11 mouse cellular contexts compared by ENCODE assay signal in the genomic region with DNA sequence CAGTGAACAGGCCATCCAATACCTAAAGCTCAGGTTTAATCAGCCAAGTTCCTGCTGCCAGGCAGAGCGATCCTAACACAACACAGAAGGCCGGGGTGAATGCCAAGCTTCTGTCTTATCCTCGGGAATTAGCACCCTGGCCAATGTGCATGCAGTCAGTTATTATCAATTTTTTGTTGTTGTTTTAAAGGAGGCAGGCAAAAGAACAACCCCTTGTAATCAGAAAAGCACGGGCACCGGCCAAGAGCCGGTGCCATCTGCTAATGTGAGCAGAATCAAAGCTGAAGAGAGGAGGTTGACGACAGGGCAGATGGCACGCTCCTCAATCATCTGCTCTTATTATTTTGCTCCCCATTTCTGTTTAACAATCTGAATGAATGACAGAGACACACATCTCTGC.
DNase-seq lines count a peak whose midpoint lies in the region; ATAC-seq and TF ChIP-seq lines count a peak whose summit lies in the region.
"Had no signal": no experiment of that assay in that cellular context is flagged by ENCODE, and none has a peak within 500 bp of the region (broad histone marks: within the 10 kb centered on the region; RNA-seq: fewer than 3 reads in every experiment).

No protein-coding gene starts in this region.

- H3K4me2 ChIP-seq in midbrain, embryonic 14.5 days (ENCODE audit: low read length) = no peak overlapping the region
- H3K4me2 ChIP-seq in midbrain, embryonic 16.5 days (ENCODE audit: low read length) = no peak overlapping the region
- 0 out of 2 replicates have a peak overlapping the region, but pooled peaks have one; percentile 10 for H3K4me2 ChIP-seq in forebrain, embryonic 14.5 days (ENCODE audit: low read length)
- H3K4me2 ChIP-seq in hindbrain, embryonic 16.5 days (ENCODE audit: low read length) = no peak overlapping the region
- H3K4me2 ChIP-seq in kidney, embryonic 14.5 days (replicated peaks; ENCODE audit: low read depth, low read length) = no peak overlapping the region
- H3K4me2 ChIP-seq: lung, embryonic 14.5 days had no signal

- no peak overlapping the region for H3K4me3 ChIP-seq in midbrain, embryonic 14.5 days (replicated peaks; ENCODE audit: low read depth, low read length)
- no peak overlapping the region for H3K4me3 ChIP-seq in midbrain, embryonic 16.5 days (ENCODE audit: low read depth, low read length)
- H3K4me3 ChIP-seq in forebrain, embryonic 14.5 days (ENCODE audit: low read depth, low read length) = no peak overlapping the region
- no peak overlapping the region for H3K4me3 ChIP-seq in hindbrain, embryonic 16.5 days (ENCODE audit: low read length)
- no peak overlapping the region for H3K4me3 ChIP-seq in lung, adult 2 months (replicated peaks; ENCODE audit: extremely low read depth, low read depth, low read length)
- H3K4me3 ChIP-seq in kidney, embryonic 14.5 days (ENCODE audit: low read length) = no peak overlapping the region

- no peak for TF ChIP-seq CTCF in lung, adult 2 months (IDR thresholded peaks at IDR 0.05; ENCODE audit: insufficient read depth, low read length)

- H3K9ac ChIP-seq in midbrain, embryonic 14.5 days (replicated peaks; ENCODE audit: low read length) = no peak overlapping the region; the same call in 1 of the 2 replicates
- H3K9ac ChIP-seq in midbrain, embryonic 16.5 days (ENCODE audit: low read depth, low read length) = no peak overlapping the region
- H3K9ac ChIP-seq in forebrain, embryonic 14.5 days (ENCODE audit: low read length) = no peak overlapping the region
- no peak overlapping the region for H3K9ac ChIP-seq in hindbrain, embryonic 16.5 days (ENCODE audit: low read depth, low read length)
- H3K9ac ChIP-seq in kidney, embryonic 14.5 days (ENCODE audit: low read depth, low read length) = no peak overlapping the region
- H3K9ac ChIP-seq: lung, embryonic 14.5 days had no signal

- intact Hi-C loops in left cerebral cortex, postnatal 14 days (cut with DNase I) = no loop called here

- H3K36me3 ChIP-seq in midbrain, embryonic 14.5 days (ENCODE audit: control insufficient read depth, insufficient read depth, low read length) = no peaks in the 10 kb centered on the region
- H3K36me3 ChIP-seq in midbrain, embryonic 16.5 days (ENCODE audit: control insufficient read depth, insufficient read depth, low read length) = no peaks in the 10 kb centered on the region
- no peaks in the 10 kb centered on the region for H3K36me3 ChIP-seq in forebrain, embryonic 14.5 days (ENCODE audit: control insufficient read depth, insufficient read depth, low read length)
- no peaks in the 10 kb centered on the region for H3K36me3 ChIP-seq in hindbrain, embryonic 16.5 days (ENCODE audit: control insufficient read depth, insufficient read depth, low read length)
- no peaks in the 10 kb centered on the region for H3K36me3 ChIP-seq in kidney, embryonic 14.5 days (ENCODE audit: control insufficient read depth, insufficient read depth, low read length)

- WGBS in midbrain, embryonic 14.5 days = 57% methylated on average over 8 of the region's 8 CpGs
- WGBS in midbrain, embryonic 16.5 days = 31% methylated on average over 8 of the region's 8 CpGs
- 23% methylated on average over 8 of the region's 8 CpGs for WGBS in forebrain, embryonic 14.5 days
- 38% methylated on average over 8 of the region's 8 CpGs for WGBS in hindbrain, embryonic 16.5 days
- 76% methylated on average over 8 of the region's 8 CpGs for WGBS in lung, adult 2 months
- 59% methylated on average over 8 of the region's 8 CpGs for WGBS in kidney, embryonic 14.5 days

- no peak for ATAC-seq in midbrain, embryonic 14.5 days (ENCODE audit: low FRiP score, low TSS enrichment)
- ATAC-seq in midbrain, embryonic 16.5 days = no peak
- ATAC-seq in forebrain, embryonic 14.5 days = peak; percentile 89
- ATAC-seq in hindbrain, embryonic 16.5 days = peak; percentile 77
- ATAC-seq in kidney, embryonic 14.5 days (ENCODE audit: low FRiP score, low TSS enrichment) = no peak
- ATAC-seq: CD4-positive, CD25-positive, alpha-beta regulatory T cell, adult 4 months had no signal

- H3K27me3 ChIP-seq in midbrain, embryonic 14.5 days (ENCODE audit: control insufficient read depth, insufficient read depth, low read length) = no peaks in the 10 kb centered on the region
- no peaks in the 10 kb centered on the region for H3K27me3 ChIP-seq in midbrain, embryonic 16.5 days (ENCODE audit: control insufficient read depth, insufficient read depth, low read depth, low read length)
- H3K27me3 ChIP-seq in forebrain, embryonic 14.5 days (replicated peaks; ENCODE audit: control insufficient read depth, insufficient read depth, low read length) = no peaks in the 10 kb centered on the region
- H3K27me3 ChIP-seq in hindbrain, embryonic 16.5 days (replicated peaks; ENCODE audit: control insufficient read depth, insufficient read depth, low read length) = no peaks in the 10 kb centered on the region
- H3K27me3 ChIP-seq in kidney, embryonic 14.5 days (ENCODE audit: control insufficient read depth, insufficient read depth, low read length) = no peaks in the 10 kb centered on the region

- no peak for TF ChIP-seq POLR2A in lung, adult 2 months (IDR thresholded peaks at IDR 0.05; ENCODE audit: borderline replicate concordance, extremely low read depth, low read depth, low read length)

- 0 out of 2 replicates have a peak overlapping the region, but pooled peaks have one; percentile 37 for H3K27ac ChIP-seq in midbrain, embryonic 14.5 days (replicated peaks; ENCODE audit: low read depth, low read length)
- no peak overlapping the region for H3K27ac ChIP-seq in midbrain, embryonic 16.5 days (ENCODE audit: low read length)
- H3K27ac ChIP-seq in forebrain, embryonic 14.5 days (ENCODE audit: low read depth, low read length) = peak overlapping the region; percentile 35; the same call in 1 of the 2 replicates
- no peak overlapping the region for H3K27ac ChIP-seq in hindbrain, embryonic 16.5 days (ENCODE audit: low read depth, low read length)
- no peak overlapping the region for H3K27ac ChIP-seq in kidney, embryonic 14.5 days (ENCODE audit: low read depth, low read length)

- peaks cover 22% of the 10 kb centered on the region for H3K4me1 ChIP-seq in midbrain, embryonic 14.5 days (ENCODE audit: control insufficient read depth, insufficient read depth, low read length)
- peaks cover 22% of the 10 kb centered on the region for H3K4me1 ChIP-seq in midbrain, embryonic 16.5 days (ENCODE audit: control insufficient read depth, insufficient read depth, low read length)
- H3K4me1 ChIP-seq in forebrain, embryonic 14.5 days (ENCODE audit: control insufficient read depth, insufficient read depth, low read length) = peaks cover 24% of the 10 kb centered on the region
- H3K4me1 ChIP-seq in hindbrain, embryonic 16.5 days (ENCODE audit: control insufficient read depth, insufficient read depth, low read depth, low read length) = peaks cover 10% of the 10 kb centered on the region
- H3K4me1 ChIP-seq in lung, adult 2 months (ENCODE audit: control insufficient read depth, insufficient read depth, low read length) = no peaks in the 10 kb centered on the region
- no peaks in the 10 kb centered on the region for H3K4me1 ChIP-seq in kidney, embryonic 14.5 days (ENCODE audit: control insufficient read depth, insufficient read depth, low read length)

- H3K9me3 ChIP-seq in midbrain, embryonic 14.5 days (ENCODE audit: control insufficient read depth, low read length) = no peaks in the 10 kb centered on the region
- H3K9me3 ChIP-seq in midbrain, embryonic 16.5 days (replicated peaks; ENCODE audit: control insufficient read depth, low read length, poor library complexity, severe bottlenecking) = no peaks in the 10 kb centered on the region
- H3K9me3 ChIP-seq in forebrain, embryonic 14.5 days (replicated peaks; ENCODE audit: control insufficient read depth, low read length) = no peaks in the 10 kb centered on the region
- H3K9me3 ChIP-seq in hindbrain, embryonic 16.5 days (ENCODE audit: control insufficient read depth, low read length) = no peaks in the 10 kb centered on the region
- no peaks in the 10 kb centered on the region for H3K9me3 ChIP-seq in kidney, embryonic 14.5 days (ENCODE audit: control insufficient read depth, low read length)

- peak; percentile 53 for DNase-seq in midbrain, embryonic 14.5 days
- peak; percentile 93 for DNase-seq in forebrain, embryonic 14.5 days (ENCODE audit: low spot score)
- DNase-seq in retina, postnatal 7 days (ENCODE audit: low read depth, low spot score) = peak; percentile 29
- DNase-seq in lung, adult 2 months = no peak
- DNase-seq in left cerebral cortex, postnatal 14 days (ENCODE audit: low spot score in 2 of 2) = no peak
- DNase-seq: gastrocnemius, postnatal 14 days; lung, embryonic 14.5 days had no signal

Comparison
In these comparisons a context has a peak if more than half of its experiments do, and no peak if none do; other contexts are left out.
1. H3K27ac ChIP-seq: peak in midbrain, embryonic 14.5 days (single experiment) and forebrain, embryonic 14.5 days (single experiment); none in midbrain, embryonic 16.5 days (single experiment), hindbrain, embryonic 16.5 days (single experiment) and kidney, embryonic 14.5 days (single experiment).
2. ATAC-seq: peak in forebrain, embryonic 14.5 days (single experiment) and hindbrain, embryonic 16.5 days (single experiment); none in midbrain, embryonic 14.5 days (single experiment), midbrain, embryonic 16.5 days (single experiment) and kidney, embryonic 14.5 days (single experiment).
3. DNase-seq: peak in midbrain, embryonic 14.5 days (single experiment), forebrain, embryonic 14.5 days (single experiment) and retina, postnatal 7 days (single experiment); none in lung, adult 2 months (single experiment) and left cerebral cortex, postnatal 14 days (0 of 2).